Mouse (Mus musculus) lung, postnatal 0 days (tissue): ENCODE results near the gene Rpn2. TPM values are rescaled to one million over a fixed set of nuclear protein-coding genes. Genes with fewer than 3 reads are reported as not detected.

Experiments used
- ATAC-seq: fragments of 200-750 bp; cut with Nextera tagmentation; 2 replicates; pipeline ENCODE4 v1.8.0; 2017; ENCODE audit warnings: moderate library complexity
- DNase-seq: peaks from one replicate; pipeline ENCODE4 v3.0.0-alpha.2; 2016; ENCODE audit warnings: low spot score
- H3K27ac ChIP-seq: fragments of 300-500 bp; sonication (generic); 2 replicates; pipeline ENCODE4 v1.5.1; 2014; ENCODE audit warnings: antibody characterized with exemption, mild to moderate bottlenecking, low read length, mixed read lengths
- H3K27me3 ChIP-seq: fragments of 300-500 bp; sonication (generic); replicated peaks from 2 replicates; pipeline ENCODE4 v1.6.1; 2014; ENCODE audit warnings: low read length, mixed read lengths; ENCODE audit not compliant: insufficient read depth
- H3K36me3 ChIP-seq: fragments of 300-500 bp; sonication (generic); 2 replicates; pipeline ENCODE4 v1.6.1; 2014; ENCODE audit warnings: low read length, mixed read lengths; ENCODE audit not compliant: insufficient read depth
- H3K4me1 ChIP-seq: fragments of 300-500 bp; sonication (generic); 2 replicates; pipeline ENCODE4 v1.6.1; 2014; ENCODE audit warnings: antibody characterized with exemption, low read depth, low read length, mixed read lengths; ENCODE audit not compliant: insufficient read depth
- H3K4me2 ChIP-seq: fragments of 300-500 bp; sonication (generic); replicated peaks from 2 replicates; pipeline ENCODE4 v1.6.1; 2014; ENCODE audit warnings: low read depth, mild to moderate bottlenecking, low read length, moderate library complexity, mixed read lengths
- H3K4me3 ChIP-seq: fragments of 300-500 bp; sonication (generic); 2 replicates; pipeline ENCODE4 v1.5.1; 2014; ENCODE audit warnings: low read depth, low read length
- H3K9ac ChIP-seq: fragments of 300-500 bp; sonication (generic); replicated peaks from 2 replicates; pipeline ENCODE4 v1.6.1; 2014; ENCODE audit warnings: low read depth, mild to moderate bottlenecking
- H3K9me3 ChIP-seq: fragments of 300-500 bp; sonication (generic); 2 replicates; pipeline ENCODE4 v1.6.1; 2016; ENCODE audit warnings: low read length, mixed read lengths
- CTCF ChIP-seq: IDR thresholded peaks from 2 replicates; pipeline ENCODE4 v1.5.1; 2016; ENCODE audit warnings: antibody characterized with exemption, mild to moderate bottlenecking
- EP300 ChIP-seq: IDR thresholded peaks from 2 replicates; pipeline ENCODE4 v1.6.1; 2016; ENCODE audit warnings: antibody characterized with exemption, mild to moderate bottlenecking, control low read depth
- WGBS: fragments of 180-500 bp; shearing (Covaris S2); extraction: QIAGEN DNeasy Blood & Tissue Kit; methylation state at CpG from one replicate; pipeline ENCODE4 v1.1.7; 2014; 5-methylcytosine and 5-hydroxymethylcytosine counted together
- polyA plus RNA-seq: library from polyadenylated mRNA; unstranded; fragments of >200 nt; fragmentation: Nextera tagmentation; extraction: Ambion mirVana; gene quantifications from 2 replicates; pipeline ENCODE4 v1.2.1, GENCODE M21; 2015

Gene Rpn2
- polyA plus RNA-seq, 1 experiment from 2014 or later: 168 TPM

DNA sequence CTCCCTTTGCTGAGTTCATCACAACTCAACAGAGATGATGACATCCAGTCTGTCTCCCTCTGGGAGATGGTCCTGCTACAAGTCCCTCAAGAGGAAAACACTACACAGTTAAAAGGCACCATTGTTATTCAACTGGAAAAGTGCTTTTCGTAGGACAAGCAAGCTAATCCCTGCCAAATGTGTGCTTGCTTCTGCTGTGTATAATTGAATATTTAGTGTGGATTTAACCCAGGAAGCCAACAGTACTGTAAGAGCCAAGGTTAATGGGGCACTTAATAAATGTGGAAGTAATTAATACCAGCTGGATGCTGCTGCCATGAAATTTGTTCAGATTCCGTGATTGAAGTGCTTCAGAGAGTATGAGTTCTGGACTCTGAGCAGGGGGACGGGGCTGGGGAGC, 75.3 kb downstream of the Rpn2 start:
- Histone ChIP-seq H3K4me2 (no peak overlapping the region), H3K4me3 (no peak overlapping the region), H3K27me3 (no peaks in the 10 kb centered on the region), H3K36me3 (no peaks in the 10 kb centered on the region), H3K9me3 (no peaks in the 10 kb centered on the region), H3K4me1 (no peaks in the 10 kb centered on the region), H3K27ac (no peak overlapping the region), H3K9ac (no peak overlapping the region)
- no peak for DNase-seq
- TF ChIP-seq EP300: no peak
- no peak for TF ChIP-seq CTCF
- no peak for ATAC-seq
- WGBS: 60% methylated on average over 3 of the region's 3 CpGs

DNA sequence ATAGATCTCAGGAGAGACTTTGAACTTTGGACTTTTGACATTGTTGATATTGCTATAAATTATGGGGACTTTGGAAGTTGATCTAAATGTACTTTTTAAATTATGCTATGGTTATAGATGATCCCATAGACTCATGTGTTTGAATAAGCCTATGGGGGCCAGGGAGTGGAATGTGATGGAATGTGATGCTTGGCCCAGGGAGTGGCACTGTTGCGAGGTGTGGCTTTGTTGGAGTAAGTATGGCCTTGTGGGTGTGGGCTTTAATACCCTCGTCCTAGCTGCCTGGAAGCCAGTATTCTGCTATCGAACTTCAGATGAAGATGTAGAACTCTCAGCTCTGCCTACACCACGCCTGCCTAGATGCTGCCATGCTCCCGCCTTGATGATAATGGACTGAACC, 81.2 kb downstream of the Rpn2 start:
- Histone ChIP-seq H3K9me3 (no peaks in the 10 kb centered on the region), H3K36me3 (no peaks in the 10 kb centered on the region), H3K4me2 (no peak overlapping the region), H3K27me3 (no peaks in the 10 kb centered on the region), H3K27ac (no peak overlapping the region), H3K9ac (no peak overlapping the region), H3K4me1 (no peaks in the 10 kb centered on the region), H3K4me3 (no peak overlapping the region)
- 68% methylated on average over 5 of the region's 5 CpGs for WGBS
- DNase-seq (no peak), ATAC-seq (no peak)
- TF ChIP-seq EP300: no peak
- no peak for TF ChIP-seq CTCF

DNA sequence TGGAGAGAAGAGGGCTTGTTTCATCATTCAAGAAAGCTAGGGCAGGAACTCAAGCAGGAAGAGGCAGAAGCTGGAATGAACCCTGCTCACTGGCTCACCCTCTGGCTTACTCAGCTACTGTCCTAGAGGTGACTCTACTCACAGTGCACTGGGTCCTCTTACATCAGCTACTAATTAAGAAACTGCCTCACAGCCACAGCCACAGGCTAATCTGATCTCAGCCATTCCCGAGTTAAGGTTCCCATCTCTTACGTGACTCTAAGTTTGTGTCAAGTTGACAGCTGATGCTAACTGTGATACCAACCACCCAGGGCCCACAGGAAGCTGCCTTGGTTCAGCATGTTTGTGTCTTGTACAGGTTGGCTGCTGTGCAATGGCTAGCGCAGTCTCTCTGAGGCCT, 84.2 kb downstream of the Rpn2 start:
- TF ChIP-seq EP300: no peak
- TF ChIP-seq CTCF: no peak
- H3K36me3 ChIP-seq: no peaks in the 10 kb centered on the region
- H3K4me3 ChIP-seq: no peak overlapping the region
- no peak for ATAC-seq
- H3K9me3 ChIP-seq: no peaks in the 10 kb centered on the region
- no peak overlapping the region for H3K4me2 ChIP-seq
- no peaks in the 10 kb centered on the region for H3K4me1 ChIP-seq
- no peak for DNase-seq
- no peak overlapping the region for H3K9ac ChIP-seq
- no peak overlapping the region for H3K27ac ChIP-seq
- WGBS: 75% methylated on average over 3 of the region's 3 CpGs
- H3K27me3 ChIP-seq: no peaks in the 10 kb centered on the region

DNA sequence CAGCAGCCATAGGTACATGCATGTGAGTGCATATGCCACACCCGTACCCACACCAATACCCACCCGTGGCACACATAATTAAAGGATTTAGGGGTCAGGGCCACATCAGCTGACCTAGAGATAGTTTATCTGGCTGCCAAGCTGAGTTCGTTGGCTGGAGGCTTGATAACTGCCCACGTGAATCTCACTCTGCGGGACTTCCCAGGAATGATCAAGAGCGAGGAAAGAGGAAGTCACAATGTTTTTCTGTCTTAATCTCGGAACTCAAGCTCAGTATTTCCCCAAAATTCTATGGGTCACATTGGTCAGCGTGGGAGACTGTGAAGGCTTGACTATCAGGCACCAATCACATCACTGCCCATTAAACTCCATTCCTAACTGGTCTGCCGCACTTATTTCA, 87.9 kb downstream of the Rpn2 start:
- H3K4me2 ChIP-seq: peak overlapping the region; percentile 88; the same call in 1 of the 2 replicates
- no peak overlapping the region for H3K4me3 ChIP-seq
- H3K4me1 ChIP-seq: no peaks in the 10 kb centered on the region
- H3K27me3 ChIP-seq: no peaks in the 10 kb centered on the region
- no peaks in the 10 kb centered on the region for H3K9me3 ChIP-seq
- DNase-seq (peak; percentile 19), ATAC-seq (no peak)
- no peak overlapping the region for H3K9ac ChIP-seq
- 69% methylated on average over 9 of the region's 9 CpGs for WGBS
- 0 out of 2 replicates have a peak overlapping the region, but pooled peaks have one; percentile 94 for H3K27ac ChIP-seq
- H3K36me3 ChIP-seq: no peaks in the 10 kb centered on the region
- TF ChIP-seq CTCF: no peak
- TF ChIP-seq EP300: no peak

DNA sequence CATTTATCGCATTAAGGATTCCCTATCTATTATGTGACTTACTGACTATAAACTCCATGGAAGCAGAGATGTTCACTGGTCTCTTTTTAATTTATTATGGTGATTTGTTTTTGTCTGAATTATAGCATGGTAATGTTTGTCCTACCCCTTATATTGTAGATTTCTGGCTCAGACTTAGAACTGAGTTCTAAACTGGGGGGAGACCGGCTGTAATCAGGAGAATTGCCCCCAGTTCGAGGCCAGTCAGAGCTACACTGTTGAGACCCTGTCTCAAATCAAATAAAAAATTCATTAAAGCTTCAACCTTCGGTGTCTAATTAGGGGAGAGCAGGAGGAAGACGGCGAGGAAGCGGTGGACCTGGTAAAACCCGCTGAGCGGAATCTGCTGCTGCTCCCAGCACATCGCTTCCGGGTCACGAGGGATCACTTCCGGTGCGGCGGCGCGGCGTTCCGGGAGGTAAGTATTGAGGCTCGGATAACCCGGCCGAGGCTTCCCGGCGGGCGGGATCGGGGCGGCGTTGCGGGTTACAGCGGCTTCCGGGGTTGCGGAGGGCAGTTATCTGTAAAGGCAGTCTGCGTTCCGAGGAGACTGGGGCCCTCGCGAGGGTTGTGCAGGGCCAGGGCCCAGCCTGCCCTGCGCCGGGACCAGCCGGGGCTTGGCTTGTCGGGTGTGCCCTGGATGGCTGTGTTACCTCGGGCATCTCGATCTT, 88.5 kb downstream of the Rpn2 start, which contains the start of gene Manbal:
Manbal (plus strand) TSS at position 411 of the 710 bp plus-strand sequence.
- H3K4me1 ChIP-seq: peaks cover 1% of the 10 kb centered on the region; the same call in 1 of the 2 replicates
- DNase-seq (peak; percentile 91), ATAC-seq (peak; percentile 94)
- no peaks in the 10 kb centered on the region for H3K27me3 ChIP-seq
- TF ChIP-seq EP300 (no peak), CTCF (no peak)
- peak within 1 kb of the TSS; percentile 94 for H3K27ac ChIP-seq
- peak within 1 kb of the TSS; percentile 88 for H3K4me2 ChIP-seq
- H3K9ac ChIP-seq: peak within 1 kb of the TSS; percentile 92
- H3K9me3 ChIP-seq: no peaks in the 10 kb centered on the region
- peak within 1 kb of the TSS; percentile 72 for H3K4me3 ChIP-seq
- H3K36me3 ChIP-seq: no peaks in the 10 kb centered on the region
- WGBS: 3% methylated on average over 42 of the region's 42 CpGs

DNA sequence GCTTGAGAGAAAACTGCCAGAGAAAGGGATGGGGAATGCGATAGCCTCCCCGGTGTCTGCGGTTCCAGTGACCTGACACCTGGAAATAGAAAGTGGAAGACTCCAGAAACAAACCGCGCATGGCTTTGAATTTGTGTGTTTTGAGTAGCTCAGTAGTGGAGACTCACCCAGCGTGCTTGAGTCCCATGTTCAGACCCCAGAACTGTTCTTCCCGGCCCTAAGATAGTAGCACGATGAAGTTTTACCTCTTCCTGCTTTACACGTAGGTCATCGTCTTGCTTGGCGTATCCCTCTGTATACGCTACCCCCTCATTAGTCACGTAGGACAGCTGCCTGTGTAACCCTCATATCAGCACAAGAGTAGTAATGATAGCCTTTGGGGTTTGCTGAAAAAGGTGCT, 89.2 kb downstream of the Rpn2 start:
- TF ChIP-seq CTCF (no peak), EP300 (no peak)
- peak overlapping the region; percentile 72 for H3K4me3 ChIP-seq
- H3K4me1 ChIP-seq: peaks cover 7% of the 10 kb centered on the region; the same call in 1 of the 2 replicates
- no peaks in the 10 kb centered on the region for H3K27me3 ChIP-seq
- 1% methylated on average over 13 of the region's 13 CpGs for WGBS
- peak overlapping the region; percentile 92 for H3K9ac ChIP-seq
- H3K36me3 ChIP-seq: no peaks in the 10 kb centered on the region
- DNase-seq (peak; percentile 34), ATAC-seq (peak; percentile 20)
- peak overlapping the region; percentile 88 for H3K4me2 ChIP-seq
- no peaks in the 10 kb centered on the region for H3K9me3 ChIP-seq
- H3K27ac ChIP-seq: peak overlapping the region; percentile 94
